Mouse (Mus musculus): ENCODE results near the gene Spata32. TPM values are rescaled to one million over a fixed set of nuclear protein-coding genes. Genes with fewer than 3 reads are reported as not detected.

The Spata32 gene
- polyA plus RNA-seq, 1 experiment from 2014 or later, result not detected

DNA sequence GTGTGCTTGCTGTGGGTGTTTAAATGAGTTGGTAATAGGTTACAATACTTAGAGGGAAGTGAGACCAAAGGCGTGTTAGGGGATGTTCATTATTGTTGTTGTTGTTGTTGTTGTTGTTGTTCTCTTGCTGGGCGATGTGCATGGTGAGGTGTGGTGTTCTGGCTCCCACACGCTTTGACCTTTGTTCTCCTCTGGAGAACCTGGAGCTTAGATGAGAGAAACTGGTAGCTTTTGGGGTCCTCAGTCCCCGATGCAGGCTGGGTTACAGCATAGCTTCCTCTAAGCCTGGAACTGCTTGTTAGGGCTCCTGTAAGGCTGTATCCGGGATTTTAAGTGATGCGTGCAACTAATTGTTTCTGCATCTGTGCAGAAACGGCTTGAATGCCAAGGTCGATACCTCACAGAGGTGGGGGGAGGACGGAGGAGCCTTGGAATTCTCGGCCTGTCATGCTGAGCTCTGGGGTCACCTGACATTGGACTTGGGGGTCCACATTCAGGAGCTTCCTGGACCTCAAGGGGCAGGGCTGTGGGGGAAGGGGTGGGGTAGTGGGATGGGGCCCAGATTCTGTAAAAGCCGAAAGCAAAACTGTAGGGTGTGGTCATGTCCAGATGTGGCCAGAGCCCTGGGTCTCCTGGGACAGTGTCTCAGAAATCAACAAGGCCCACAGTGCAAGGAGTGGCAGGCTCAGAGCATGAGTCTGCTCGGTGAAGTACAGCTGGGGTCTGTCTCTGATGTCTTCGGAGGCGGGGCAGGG, 42.4 kb downstream of the Spata32 start:
- Histone ChIP-seq H3K4me1 (peaks cover 16% of the 10 kb centered on the region), H3K27ac (no peak overlapping the region), H3K4me3 (no peak overlapping the region), H3K27me3 (ENCODE audit: poor library complexity, severe bottlenecking) (peaks cover 66% of the 10 kb centered on the region), H3K9me3 (no peaks in the 10 kb centered on the region), H3K36me3 (replicated peaks) (no peaks in the 10 kb centered on the region)
- 83% methylated on average over 14 of the region's 14 CpGs for WGBS
- no peak for DNase-seq (ENCODE audit: extremely low spot score, low spot score)

DNA sequence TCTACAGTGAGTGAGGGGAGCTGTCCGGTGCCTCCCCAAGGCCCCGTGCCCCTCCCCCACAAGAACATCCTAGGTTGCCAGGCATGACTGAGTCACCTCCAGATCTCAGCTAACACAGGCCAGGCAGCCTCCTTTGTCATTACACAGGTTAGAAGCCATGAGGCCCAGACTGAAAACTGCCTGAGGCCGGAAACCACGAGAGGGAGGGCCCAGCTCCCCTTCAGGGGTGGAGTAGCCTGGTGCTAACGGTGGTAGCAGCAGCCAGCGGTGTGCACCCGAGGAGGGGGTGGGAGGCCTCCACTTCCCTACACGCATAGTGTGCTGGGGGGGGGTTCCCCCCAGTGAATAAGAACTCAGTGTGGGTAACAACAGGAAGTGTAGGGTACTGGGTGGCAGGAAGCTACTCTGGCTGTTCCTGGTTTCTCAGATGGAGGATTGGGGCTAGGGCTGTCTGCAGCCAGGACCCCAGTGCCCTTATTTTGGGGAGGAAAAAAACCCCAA, 43.3 kb downstream of the Spata32 start:
- Histone ChIP-seq H3K27me3 (ENCODE audit: poor library complexity, severe bottlenecking) (peaks cover 73% of the 10 kb centered on the region), H3K4me3 (no peak overlapping the region), H3K9me3 (no peaks in the 10 kb centered on the region), H3K27ac (0 out of 2 replicates have a peak overlapping the region, but pooled peaks have one; percentile 35), H3K36me3 (replicated peaks) (no peaks in the 10 kb centered on the region), H3K4me1 (peaks cover 24% of the 10 kb centered on the region)
- WGBS, result 63% methylated on average over 8 of the region's 8 CpGs
- DNase-seq (ENCODE audit: extremely low spot score, low spot score), result no peak

DNA sequence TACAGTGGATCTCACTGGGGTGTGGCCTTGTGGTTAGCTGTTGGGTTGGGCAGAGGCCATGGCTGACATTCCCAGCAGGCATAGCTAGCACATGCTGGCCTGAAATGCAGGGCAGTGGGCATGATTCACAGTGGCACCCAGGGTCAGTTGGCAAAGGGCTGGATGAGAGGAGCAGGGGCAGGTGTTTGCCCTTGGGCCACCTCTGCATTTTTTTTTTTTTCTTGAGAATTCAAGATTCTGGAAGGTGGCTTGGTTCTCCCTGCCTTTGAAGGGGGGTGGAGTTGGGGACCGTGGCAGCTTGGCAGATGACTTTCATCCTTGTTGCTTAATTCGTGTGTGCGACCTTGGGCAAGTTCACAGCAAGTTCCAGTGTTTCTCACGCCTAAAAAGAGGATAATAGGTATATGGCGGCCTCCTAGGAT, 43.8 kb downstream of the Spata32 start:
- Histone ChIP-seq H3K27ac (0 out of 2 replicates have a peak overlapping the region, but pooled peaks have one; percentile 35), H3K4me3 (no peak overlapping the region), H3K4me1 (peaks cover 24% of the 10 kb centered on the region), H3K27me3 (ENCODE audit: poor library complexity, severe bottlenecking) (peaks cover 73% of the 10 kb centered on the region), H3K9me3 (no peaks in the 10 kb centered on the region), H3K36me3 (replicated peaks) (no peaks in the 10 kb centered on the region)
- WGBS, result 76% methylated on average over 5 of the region's 5 CpGs
- DNase-seq (ENCODE audit: extremely low spot score, low spot score), result no peak

DNA sequence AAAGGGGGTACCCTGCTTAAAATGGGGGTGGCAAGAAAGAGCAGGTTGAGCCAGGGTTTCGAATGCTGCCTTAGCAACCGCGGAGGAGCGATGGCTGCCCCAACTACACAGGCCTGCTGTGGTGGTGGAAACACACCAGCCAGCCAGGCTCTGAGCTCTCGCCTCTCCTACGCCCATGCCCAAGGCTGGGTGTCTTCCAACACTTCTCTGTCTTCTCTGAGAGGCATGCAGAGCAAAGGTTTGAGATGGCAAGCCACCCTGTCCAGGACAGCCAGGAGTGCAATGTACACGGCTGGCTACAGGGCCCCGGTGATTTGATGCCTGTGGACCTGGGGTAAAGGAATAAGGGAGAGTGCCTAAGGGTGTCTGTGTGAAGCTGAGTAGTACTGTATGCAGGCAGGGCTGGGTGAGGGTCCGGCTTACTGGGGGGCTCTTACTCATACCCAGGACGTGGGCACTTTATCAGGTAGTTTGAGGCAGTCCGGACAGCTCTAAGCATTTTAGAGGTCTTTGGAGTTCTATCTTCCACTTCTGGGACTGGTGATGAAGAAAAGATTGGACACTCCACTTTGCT, 44.4 kb downstream of the Spata32 start:
- no peak overlapping the region for H3K27ac ChIP-seq
- H3K4me1 ChIP-seq, result peaks cover 24% of the 10 kb centered on the region
- WGBS, result 90% methylated on average over 11 of the region's 11 CpGs
- peaks cover 74% of the 10 kb centered on the region for H3K27me3 ChIP-seq (ENCODE audit: poor library complexity, severe bottlenecking)
- no peaks in the 10 kb centered on the region for H3K36me3 ChIP-seq (replicated peaks)
- no peak overlapping the region for H3K4me3 ChIP-seq
- no peak for DNase-seq (ENCODE audit: extremely low spot score, low spot score)
- H3K9me3 ChIP-seq, result no peaks in the 10 kb centered on the region

DNA sequence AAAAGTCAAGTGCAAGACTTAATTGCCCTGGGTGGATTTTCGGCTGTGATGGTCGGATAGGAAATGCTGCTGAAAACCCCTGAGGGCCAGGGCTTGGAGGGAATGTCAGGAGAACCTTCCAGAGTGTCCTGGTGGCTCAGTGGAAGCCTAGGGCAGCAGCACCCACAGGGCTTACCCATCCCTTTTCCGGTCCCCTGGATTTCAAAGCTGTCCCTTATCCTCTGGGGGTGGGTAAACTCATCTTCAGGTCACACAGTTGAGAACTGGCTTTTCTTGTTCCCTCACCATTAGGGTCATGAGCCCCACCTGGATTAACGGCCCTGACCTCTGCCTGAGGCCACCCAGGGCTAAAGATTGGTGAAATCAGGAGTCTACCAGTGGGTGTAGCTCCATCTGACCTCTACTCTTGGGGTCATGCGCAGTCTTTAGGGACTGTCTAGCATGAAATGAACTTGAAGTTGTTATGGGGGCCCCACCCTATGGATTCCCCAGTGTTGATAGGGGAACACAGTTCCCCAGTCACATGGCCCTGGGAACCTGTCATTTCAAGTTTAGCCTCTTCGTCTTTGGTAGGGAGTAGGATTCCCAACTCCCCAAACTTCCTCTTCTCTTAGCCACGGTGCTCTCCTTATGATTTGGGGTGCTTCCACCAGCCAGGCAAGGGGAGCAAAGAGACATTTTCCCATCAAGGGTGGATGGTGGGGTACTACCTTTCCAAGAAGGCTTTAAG, 45.0 kb downstream of the Spata32 start:
- DNase-seq (ENCODE audit: extremely low spot score, low spot score), result no peak
- no peaks in the 10 kb centered on the region for H3K36me3 ChIP-seq (replicated peaks)
- H3K4me3 ChIP-seq, result no peak overlapping the region
- peaks cover 73% of the 10 kb centered on the region for H3K27me3 ChIP-seq (ENCODE audit: poor library complexity, severe bottlenecking)
- no peak overlapping the region for H3K27ac ChIP-seq
- 84% methylated on average over 7 of the region's 7 CpGs for WGBS
- H3K9me3 ChIP-seq, result no peaks in the 10 kb centered on the region
- H3K4me1 ChIP-seq, result peaks cover 24% of the 10 kb centered on the region

DNA sequence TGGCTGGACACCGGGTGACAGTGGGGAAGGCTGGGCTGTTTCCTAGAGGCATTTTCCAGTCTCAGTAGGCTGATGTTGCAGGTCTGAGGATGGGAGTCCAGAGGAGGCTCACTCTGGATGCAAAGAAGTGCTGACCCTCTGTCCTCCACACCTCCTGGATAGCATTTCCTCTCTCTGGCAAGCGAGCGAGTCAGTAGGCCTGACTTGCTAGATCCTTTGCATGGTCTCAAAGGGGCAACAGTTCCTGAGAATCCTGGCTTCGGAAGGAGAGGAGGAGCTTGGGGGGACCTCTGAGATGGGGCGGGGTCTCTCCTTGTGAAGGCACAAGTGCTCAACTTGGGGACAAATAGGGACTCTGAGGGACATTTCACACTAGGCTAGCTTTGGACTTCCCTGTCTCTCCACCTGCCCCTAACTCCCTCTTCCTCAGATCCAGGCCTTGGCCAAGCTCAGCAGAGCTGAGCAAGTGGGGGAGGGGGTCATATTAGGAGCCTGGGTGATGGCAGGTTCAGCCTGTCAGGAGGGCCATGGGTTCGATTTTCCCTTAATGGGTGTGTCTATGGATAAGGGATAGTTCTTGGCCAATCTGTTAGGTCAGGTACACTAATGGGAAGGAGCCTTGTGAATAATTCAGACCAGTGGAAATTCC, 45.7 kb downstream of the Spata32 start:
- Histone ChIP-seq H3K9me3 (no peaks in the 10 kb centered on the region), H3K36me3 (replicated peaks) (no peaks in the 10 kb centered on the region), H3K4me3 (no peak overlapping the region), H3K27ac (no peak overlapping the region), H3K4me1 (peaks cover 24% of the 10 kb centered on the region), H3K27me3 (ENCODE audit: poor library complexity, severe bottlenecking) (peaks cover 75% of the 10 kb centered on the region)
- DNase-seq (ENCODE audit: extremely low spot score, low spot score), result no peak
- 72% methylated on average over 6 of the region's 6 CpGs for WGBS

DNA sequence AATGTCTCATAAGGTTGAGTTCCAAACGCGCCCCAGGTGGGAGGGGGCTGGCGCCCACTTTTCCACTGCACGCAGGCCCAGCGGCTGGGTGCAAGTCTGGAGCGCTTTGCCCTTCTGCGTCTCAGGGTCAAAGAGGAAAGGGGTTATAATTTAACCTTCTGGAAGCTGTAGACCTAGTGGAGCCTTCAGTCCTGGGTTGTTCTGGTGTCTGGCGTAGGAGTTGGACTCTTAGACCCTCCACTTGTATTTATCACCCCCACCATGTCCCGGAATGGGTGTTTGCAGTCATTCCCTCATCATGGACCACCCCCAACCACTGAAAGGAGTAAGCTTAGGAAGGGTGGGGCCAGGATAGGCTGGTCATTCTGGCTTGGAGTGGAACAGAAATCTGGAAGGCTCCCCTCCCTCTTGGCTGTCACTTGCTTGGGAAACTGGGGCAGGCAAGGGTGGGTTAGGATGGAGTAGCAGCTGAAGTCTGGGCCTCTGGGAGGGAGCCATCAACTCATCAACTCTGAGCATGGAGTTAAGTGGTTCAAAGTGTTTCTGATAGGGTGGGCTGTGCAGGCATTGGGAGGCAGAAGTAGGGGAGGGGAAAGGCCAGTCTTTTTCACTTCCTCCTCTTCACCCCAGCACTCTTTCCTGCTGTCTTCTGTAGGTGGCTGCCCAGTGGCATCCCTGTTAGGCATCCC, 46.4 kb downstream of the Spata32 start:
- DNase-seq (ENCODE audit: extremely low spot score, low spot score), result no peak
- peaks cover 78% of the 10 kb centered on the region for H3K27me3 ChIP-seq (ENCODE audit: poor library complexity, severe bottlenecking)
- peak overlapping the region; percentile 72; the same call in 1 of the 2 replicates for H3K4me3 ChIP-seq
- WGBS, result 52% methylated on average over 9 of the region's 9 CpGs
- peaks cover 24% of the 10 kb centered on the region for H3K4me1 ChIP-seq
- H3K9me3 ChIP-seq, result no peaks in the 10 kb centered on the region
- no peak overlapping the region for H3K27ac ChIP-seq
- H3K36me3 ChIP-seq (replicated peaks), result no peaks in the 10 kb centered on the region

DNA sequence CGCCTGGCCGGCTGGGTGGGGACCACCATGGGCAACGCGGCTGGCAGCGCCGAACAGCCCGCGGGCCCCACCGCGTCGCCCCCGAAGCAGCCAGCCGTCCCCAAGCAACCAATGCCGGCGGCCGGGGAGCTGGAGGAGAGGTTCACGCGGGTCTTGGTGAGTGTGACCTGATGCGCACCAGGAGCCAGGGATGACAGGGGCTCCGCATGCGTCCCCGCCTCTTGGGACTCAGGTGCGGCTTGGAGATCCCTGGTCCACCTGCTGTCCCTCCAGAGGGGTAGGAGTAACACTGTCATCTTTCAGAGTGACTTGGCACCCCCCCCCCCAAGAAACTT, 47.0 kb downstream of the Spata32 start:
- Histone ChIP-seq H3K9me3 (no peaks in the 10 kb centered on the region), H3K27me3 (ENCODE audit: poor library complexity, severe bottlenecking) (peaks cover 78% of the 10 kb centered on the region), H3K4me1 (peaks cover 24% of the 10 kb centered on the region), H3K4me3 (peak overlapping the region; percentile 72), H3K27ac (peak overlapping the region; percentile 62), H3K36me3 (replicated peaks) (no peaks in the 10 kb centered on the region)
- 4% methylated on average over 23 of the region's 23 CpGs for WGBS
- no peak for DNase-seq (ENCODE audit: extremely low spot score, low spot score)

DNA sequence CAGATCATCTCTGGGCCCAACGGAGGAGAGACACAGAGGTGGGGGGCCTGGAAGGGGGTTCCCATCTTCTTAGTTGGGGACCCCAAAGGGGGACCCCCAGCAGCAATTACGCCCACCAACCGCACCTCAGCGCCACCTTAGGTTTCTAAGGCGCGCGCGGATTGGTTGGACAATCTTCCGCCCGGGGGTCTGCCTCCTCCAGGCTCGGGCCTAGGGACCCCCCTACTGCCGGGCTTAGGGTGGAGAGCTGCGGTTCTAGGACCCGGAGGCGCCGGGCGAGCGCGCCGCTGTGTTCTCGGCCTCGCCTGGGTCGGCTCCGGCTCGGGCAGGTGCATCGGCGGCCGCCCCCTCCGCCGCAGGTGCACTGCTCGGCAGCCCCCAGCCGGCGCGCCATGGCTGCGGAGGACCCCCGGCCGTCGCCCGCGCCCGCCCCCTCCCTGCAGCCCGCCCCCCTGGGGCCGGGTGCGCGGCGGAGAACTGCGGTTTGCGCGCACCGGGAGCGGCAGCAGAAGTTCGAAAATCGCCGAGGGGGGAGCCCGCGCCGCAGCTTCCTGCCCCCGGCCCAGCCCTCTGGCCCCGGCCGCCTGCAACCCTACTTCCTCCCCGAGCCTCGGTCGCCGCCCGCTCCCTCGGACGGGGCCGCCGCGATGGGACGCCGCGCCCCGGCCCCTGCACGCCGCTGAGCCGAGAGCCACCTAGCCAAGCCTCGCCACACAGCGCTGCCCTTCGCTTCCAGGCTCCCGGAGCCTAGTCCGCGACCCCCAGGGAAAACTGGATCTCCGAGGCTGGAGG, 47.5 kb downstream of the Spata32 start, which contains the start of gene Fmnl1:
Gene Fmnl1 (plus strand): TSS at position 614 of the 792 bp plus-strand sequence.
- Histone ChIP-seq H3K4me1 (peaks cover 24% of the 10 kb centered on the region), H3K4me3 (peak within 1 kb of the TSS; percentile 72), H3K9me3 (no peaks in the 10 kb centered on the region), H3K27me3 (ENCODE audit: poor library complexity, severe bottlenecking) (peaks cover 78% of the 10 kb centered on the region), H3K36me3 (replicated peaks) (no peaks in the 10 kb centered on the region), H3K27ac (peak within 1 kb of the TSS; percentile 62)
- no peak for DNase-seq (ENCODE audit: extremely low spot score, low spot score)
- under 1% methylated on average over 73 of the region's 84 CpGs for WGBS

DNA sequence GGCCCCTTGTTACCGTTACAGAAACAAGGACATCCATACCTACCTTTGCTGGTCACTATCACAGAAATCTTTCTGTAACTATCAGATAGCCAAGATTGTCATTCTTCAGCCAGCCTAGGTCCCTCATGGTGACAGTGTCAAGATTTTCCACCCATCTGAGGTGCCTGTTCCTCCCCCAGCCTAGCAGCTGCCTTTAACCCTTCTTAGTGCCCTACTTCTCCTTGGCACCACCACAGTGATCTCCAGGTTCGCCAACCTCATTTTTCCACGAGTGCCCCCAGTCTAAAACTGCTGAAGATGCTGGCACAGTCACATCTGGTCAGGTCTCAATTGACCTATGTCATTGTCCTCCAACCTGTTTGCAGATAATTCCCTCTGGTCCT, 48.1 kb downstream of the Spata32 start:
- WGBS, result 59% methylated on average over 3 of the region's 3 CpGs
- H3K4me1 ChIP-seq, result peaks cover 23% of the 10 kb centered on the region
- H3K36me3 ChIP-seq (replicated peaks), result no peaks in the 10 kb centered on the region
- H3K27ac ChIP-seq, result no peak overlapping the region
- DNase-seq (ENCODE audit: extremely low spot score, low spot score), result no peak
- H3K27me3 ChIP-seq (ENCODE audit: poor library complexity, severe bottlenecking), result peaks cover 78% of the 10 kb centered on the region
- H3K4me3 ChIP-seq, result peak overlapping the region; percentile 72
- H3K9me3 ChIP-seq, result no peaks in the 10 kb centered on the region

DNA sequence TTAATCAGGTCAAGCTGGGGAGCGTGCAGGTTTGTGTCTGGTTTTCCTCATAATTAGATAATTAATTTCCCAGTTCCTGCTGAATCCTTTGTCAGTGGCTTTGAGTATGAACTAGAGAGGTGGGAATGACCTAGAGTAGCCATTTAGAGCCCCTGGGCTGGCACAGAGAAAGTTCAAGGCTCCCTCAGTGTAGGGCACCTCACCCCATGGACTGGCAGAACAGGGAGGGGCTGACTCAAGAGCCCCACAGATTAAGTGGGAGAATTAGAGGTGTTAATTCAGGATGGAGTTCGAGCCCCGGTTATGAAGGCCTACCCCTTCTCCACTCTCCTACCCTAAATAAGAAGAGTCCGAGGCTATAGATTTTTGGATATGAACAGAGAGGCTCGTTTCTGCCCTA, 48.6 kb downstream of the Spata32 start:
- 87% methylated on average over 5 of the region's 5 CpGs for WGBS
- Histone ChIP-seq H3K9me3 (no peaks in the 10 kb centered on the region), H3K4me3 (no peak overlapping the region), H3K27ac (no peak overlapping the region), H3K27me3 (ENCODE audit: poor library complexity, severe bottlenecking) (peaks cover 73% of the 10 kb centered on the region), H3K4me1 (peaks cover 19% of the 10 kb centered on the region), H3K36me3 (replicated peaks) (no peaks in the 10 kb centered on the region)
- no peak for DNase-seq (ENCODE audit: extremely low spot score, low spot score)
